Mouse (Mus musculus) MN1 (cell line): ENCODE measurements around the gene Ttc19.
"Not testable (repeated sequence)": the region's sequence is repeated elsewhere in the genome, so short reads cannot be mapped to it uniquely, and the experiment has no call there.

Source experiments
- DNase-seq: peaks from one replicate; pipeline ENCODE4 v3.0.0-alpha.2; 2016; ENCODE audit warnings: low spot score

The Ttc19 gene

GRCm38 (mm10) chr11:62284020-62284419, 2.7 kb downstream of the Ttc19 start:
- not testable (repeated sequence) for DNase-seq

GRCm38 (mm10) chr11:62285020-62285419, 3.7 kb downstream of the Ttc19 start:
- no peak for DNase-seq

- no peak for DNase-seq
Observed at GRCm38 (mm10) chr11:62287700-62288099, 6.4 kb downstream of the Ttc19 start.

- DNase-seq: no peak
Observed at GRCm38 (mm10) chr11:62294121-62294520, 12.8 kb downstream of the Ttc19 start.

GRCm38 (mm10) chr11:62298883-62299282, 17.6 kb downstream of the Ttc19 start:
- DNase-seq: no peak

DNA sequence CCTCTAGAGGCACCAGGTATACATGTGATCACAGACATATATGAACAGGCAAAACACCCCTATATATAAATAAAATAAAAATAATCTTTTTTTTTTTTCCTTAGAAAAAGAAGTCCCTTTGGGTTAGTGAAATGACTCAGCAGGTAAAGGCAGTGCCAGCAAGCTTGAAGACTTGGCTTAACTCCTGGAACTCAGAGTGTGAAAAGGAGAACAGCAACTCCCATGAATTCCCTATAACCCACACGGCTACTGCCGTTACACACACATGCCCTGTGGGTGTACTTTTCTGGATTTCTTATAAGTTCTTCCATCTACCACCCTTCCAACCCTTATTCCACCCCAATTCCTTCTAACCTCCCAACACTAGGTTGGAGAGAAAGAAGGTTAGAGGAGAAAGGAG, 24.6 kb downstream of the Ttc19 start:
- no peak for DNase-seq

DNA sequence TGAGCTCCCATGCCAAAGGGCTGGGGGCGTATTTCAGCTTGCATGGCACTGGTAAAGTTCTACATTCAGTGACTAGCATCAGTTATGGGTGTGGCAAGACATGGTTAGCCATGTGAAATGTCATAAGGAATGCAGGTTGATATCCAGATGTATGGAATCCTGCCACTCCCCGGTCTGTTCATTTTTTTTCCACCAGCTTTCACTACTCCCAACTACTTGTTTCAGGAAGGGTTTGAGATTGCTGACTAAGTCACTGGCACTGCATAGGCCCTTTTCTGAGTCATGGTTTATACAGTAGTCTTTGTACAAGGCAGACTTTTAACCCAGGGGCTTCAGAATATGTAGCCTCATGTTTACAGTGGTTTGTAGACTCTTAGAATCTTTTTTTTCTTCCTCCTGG, 28.0 kb downstream of the Ttc19 start:
- DNase-seq: no peak

DNA sequence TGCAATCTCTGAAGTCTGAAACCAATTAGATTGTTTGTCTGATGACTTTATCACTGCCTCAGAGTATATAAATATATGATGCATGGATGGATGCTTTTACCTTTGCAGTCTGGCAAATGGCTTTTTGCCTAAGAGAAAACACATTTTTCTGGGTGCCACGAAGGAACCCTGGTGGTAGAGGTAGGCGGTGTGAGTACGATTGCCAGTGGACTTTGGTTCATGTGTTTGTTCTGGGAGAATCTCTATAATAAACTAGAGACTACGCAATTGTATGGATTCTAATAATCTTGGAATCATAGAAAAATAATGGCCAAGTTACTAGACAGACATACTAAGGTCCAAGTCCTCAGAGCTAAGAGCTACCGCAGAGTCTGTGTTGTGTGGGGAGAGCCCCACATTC, 33.7 kb downstream of the Ttc19 start:
- DNase-seq: no peak

DNA sequence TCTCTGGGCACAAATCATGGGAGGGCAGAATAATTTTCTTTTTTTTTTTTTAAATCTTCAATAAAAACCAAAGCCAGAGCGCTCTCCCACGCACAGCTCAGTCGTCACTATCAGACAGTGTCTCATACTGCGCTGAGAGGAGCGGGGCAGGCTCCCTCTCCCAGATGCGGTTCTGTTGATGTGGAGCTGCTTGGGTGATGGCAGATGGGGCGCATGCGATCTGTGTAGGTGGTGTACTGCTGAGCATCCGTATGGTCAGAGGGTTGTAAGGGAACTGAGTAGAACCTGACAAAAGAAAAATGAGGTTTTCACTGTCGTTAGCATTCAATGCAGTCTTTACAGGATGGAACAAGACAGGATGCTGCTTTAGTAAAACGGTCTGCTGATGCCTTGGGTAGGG, 36.5 kb downstream of the Ttc19 start:
- DNase-seq: no peak

DNA sequence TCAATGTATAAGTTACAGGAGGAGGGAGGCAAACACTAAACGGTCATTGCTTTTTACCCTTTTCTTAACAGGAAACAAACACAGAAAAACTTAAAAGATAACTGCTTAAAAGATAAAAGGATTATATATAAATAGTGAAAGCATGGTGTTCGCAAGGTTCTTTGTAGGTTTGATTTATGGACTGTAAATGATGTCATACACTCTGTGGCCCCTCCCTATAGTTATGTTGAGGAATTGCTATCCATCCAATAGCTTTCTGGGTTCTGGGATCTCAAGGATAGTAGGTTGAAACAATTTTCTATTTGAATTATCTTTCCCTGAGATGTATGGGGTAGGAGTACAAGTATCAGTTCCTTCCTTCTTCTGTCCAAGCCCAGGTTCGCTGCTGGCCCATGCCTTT, 38.8 kb downstream of the Ttc19 start:
- no peak for DNase-seq

- DNase-seq: no peak
Observed at GRCm38 (mm10) chr11:62323659-62324058, 42.4 kb downstream of the Ttc19 start.

- DNase-seq: peak; percentile 54
Observed at GRCm38 (mm10) chr11:62331141-62331540, 49.9 kb downstream of the Ttc19 start.

GRCm38 (mm10) chr11:62332228-62332627, 51.0 kb downstream of the Ttc19 start:
- DNase-seq: peak; percentile 5

GRCm38 (mm10) chr11:62343002-62343401, 61.7 kb downstream of the Ttc19 start:
- no peak for DNase-seq

DNA sequence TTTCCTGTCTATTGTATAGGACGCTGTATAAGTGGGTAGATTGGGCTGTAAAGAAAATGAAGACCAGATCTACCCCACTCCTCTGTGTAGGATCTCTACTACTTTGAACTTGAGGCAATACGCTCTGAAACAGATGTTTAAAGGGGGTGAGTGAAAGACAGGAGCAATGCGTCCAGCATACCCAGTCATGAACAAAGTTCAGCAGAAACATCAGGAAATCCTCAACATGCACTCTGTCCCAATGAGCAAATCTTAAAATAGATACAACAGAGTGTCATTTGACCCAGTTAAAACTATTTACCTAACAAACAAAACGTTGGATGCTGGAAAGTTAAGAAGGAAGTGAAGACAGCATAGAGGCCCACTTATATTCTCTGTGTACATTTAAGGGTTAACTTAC, 70.7 kb downstream of the Ttc19 start:
- no peak for DNase-seq

DNA sequence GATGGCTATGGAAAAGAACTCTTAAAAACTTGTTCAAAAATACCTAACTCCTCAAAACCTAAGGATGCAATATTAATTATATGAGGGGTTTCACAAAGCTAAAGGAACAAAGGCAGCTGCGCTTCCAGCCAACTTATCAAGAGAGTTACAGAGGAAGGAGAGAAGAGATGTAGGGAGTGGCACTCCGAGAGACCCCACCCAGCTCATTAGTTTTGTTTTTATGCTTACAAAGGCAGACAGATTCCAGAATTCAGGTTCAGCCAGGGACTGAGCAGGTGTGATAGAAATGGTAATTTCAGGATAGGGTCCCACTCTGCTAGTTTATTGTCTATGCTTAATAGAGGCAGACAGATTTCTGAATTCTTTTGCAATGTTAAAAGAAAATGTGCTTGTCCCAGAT, 73.9 kb downstream of the Ttc19 start:
- no peak for DNase-seq

DNA sequence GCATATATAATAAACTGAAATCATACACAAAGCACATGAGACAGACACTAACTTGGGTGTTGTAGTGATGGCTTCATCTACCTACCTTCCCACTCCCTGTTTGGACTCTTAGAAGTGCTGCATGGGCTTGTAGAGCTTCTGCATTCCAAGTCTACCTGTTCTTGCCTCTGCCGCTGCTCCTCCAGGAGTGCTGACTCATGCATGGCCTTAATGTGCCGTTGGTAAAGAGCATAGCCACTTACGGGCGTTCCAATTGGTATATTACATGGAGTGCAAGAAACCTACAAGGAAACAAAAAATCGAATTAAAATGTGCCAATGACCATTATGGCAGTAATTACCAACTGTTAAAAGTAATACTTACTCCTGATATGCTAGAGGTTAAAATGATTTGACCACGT, 85.6 kb downstream of the Ttc19 start:
- DNase-seq: no peak

- DNase-seq: no peak
Observed at GRCm38 (mm10) chr11:62369924-62370323, 88.7 kb downstream of the Ttc19 start.

GRCm38 (mm10) chr11:62371776-62372175, 90.5 kb downstream of the Ttc19 start:
- no peak for DNase-seq

DNA sequence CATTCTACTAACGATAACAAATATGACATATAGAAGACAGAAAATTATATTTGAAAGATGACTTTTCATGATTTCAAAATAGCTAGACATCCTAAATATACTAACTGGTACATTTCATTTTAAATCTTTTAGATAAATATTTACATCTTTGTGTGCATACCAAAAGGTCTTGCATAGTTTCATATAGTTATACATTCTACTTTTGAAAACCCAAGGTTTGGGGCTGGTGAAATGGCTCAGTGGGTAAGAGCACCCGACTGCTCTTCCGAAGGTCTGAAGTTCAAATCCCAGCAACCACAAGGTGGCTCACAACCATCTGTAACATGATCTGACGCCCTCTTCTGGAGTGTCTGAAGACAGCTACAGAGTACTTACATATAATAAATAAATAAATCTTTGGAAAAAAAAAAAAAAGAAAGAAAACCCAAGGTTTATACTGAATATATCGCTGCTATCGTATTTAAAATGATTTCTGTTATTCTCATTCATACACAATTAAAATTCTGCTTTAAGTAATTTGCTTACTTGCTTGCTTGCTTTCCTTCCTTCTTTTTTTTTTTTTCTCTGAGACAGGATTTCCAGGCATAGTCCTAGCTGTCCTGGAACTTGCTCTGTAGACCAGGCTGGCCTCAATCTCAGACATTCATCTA, 96.1 kb downstream of the Ttc19 start:
- not testable (repeated sequence) for DNase-seq
